Mouse (Mus musculus) neural tube, embryonic 14.5 days (tissue): ENCODE data around the gene Pkdcc. TPM values are rescaled to one million over a fixed set of nuclear protein-coding genes. Genes with fewer than 3 reads are reported as not detected.
A peak's percentile ranks its signal among the peaks of the same experiment; 100 is the strongest.

ENCODE experiments used
- ATAC-seq: fragments of 200-750 bp; cut with Nextera tagmentation; 2 replicates; pipeline ENCODE4 v1.8.0; 2017; ENCODE audit warnings: low read depth, mild to moderate bottlenecking, moderate TSS enrichment, moderate library complexity
- H3K27ac ChIP-seq: fragments of 300-500 bp; sonication (generic); 2 replicates; pipeline ENCODE4 v1.5.1; 2014; ENCODE audit warnings: low read depth, mild to moderate bottlenecking, control low read depth, low read length, moderate library complexity, mixed read lengths
- H3K27me3 ChIP-seq: fragments of 300-500 bp; sonication (generic); 2 replicates; pipeline ENCODE4 v1.6.1; 2014; ENCODE audit warnings: low read length; ENCODE audit not compliant: control insufficient read depth, insufficient read depth
- H3K36me3 ChIP-seq: fragments of 300-500 bp; sonication (generic); 2 replicates; pipeline ENCODE4 v1.6.1; 2014; ENCODE audit warnings: low read length, mixed read lengths; ENCODE audit not compliant: control insufficient read depth, insufficient read depth
- H3K4me1 ChIP-seq: fragments of 300-500 bp; sonication (generic); 2 replicates; pipeline ENCODE4 v1.6.1; 2014; ENCODE audit warnings: low read length; ENCODE audit not compliant: control insufficient read depth, insufficient read depth
- H3K4me2 ChIP-seq: fragments of 300-500 bp; sonication (generic); 2 replicates; pipeline ENCODE4 v1.6.1; 2014; ENCODE audit warnings: mild to moderate bottlenecking, low read depth, low read length, control low read depth
- H3K4me3 ChIP-seq: fragments of 300-500 bp; sonication (generic); 2 replicates; pipeline ENCODE4 v1.5.1; 2014; ENCODE audit warnings: low read depth, low read length, control low read depth, mixed read lengths
- H3K9ac ChIP-seq: fragments of 300-500 bp; sonication (generic); replicated peaks from 2 replicates; pipeline ENCODE4 v1.6.1; 2014; ENCODE audit warnings: low read depth, mild to moderate bottlenecking, control low read depth, low read length, mixed read lengths
- H3K9me3 ChIP-seq: fragments of 300-500 bp; sonication (generic); 2 replicates; pipeline ENCODE4 v1.6.1; 2016; ENCODE audit warnings: low read length; ENCODE audit not compliant: control insufficient read depth
- WGBS: fragments of 180-500 bp; shearing (Covaris S2); extraction: QIAGEN DNeasy Blood & Tissue Kit; methylation state at CpG from one replicate; pipeline ENCODE4 v1.1.7; 2014; 5-methylcytosine and 5-hydroxymethylcytosine counted together
- polyA plus RNA-seq: library from polyadenylated mRNA; unstranded; fragments of >200 nt; fragmentation: Nextera tagmentation; extraction: Ambion mirVana; gene quantifications from 2 replicates; pipeline ENCODE4 v1.2.1, GENCODE M21; 2014

Gene Pkdcc
- polyA plus RNA-seq = 3.9 and 4.8 TPM in 2 replicates

GRCm38 (mm10) chr17:83214674-83215528 lies at the start of gene Pkdcc:
Gene Pkdcc, plus strand, starts transcription at chr17:83215292.
- Histone ChIP-seq H3K36me3 (no peaks in the 10 kb centered on the region), H3K4me3 (peak within 1 kb of the TSS; percentile 72), H3K27ac (peak within 1 kb of the TSS; percentile 82), H3K27me3 (no peaks in the 10 kb centered on the region), H3K4me2 (peak within 1 kb of the TSS; percentile 97), H3K9me3 (no peaks in the 10 kb centered on the region), H3K4me1 (peaks cover 40% of the 10 kb centered on the region), H3K9ac (peak within 1 kb of the TSS; percentile 94)
- 1% methylated on average over 56 of the region's 105 CpGs for WGBS
- ATAC-seq = peak; percentile 84

DNA sequence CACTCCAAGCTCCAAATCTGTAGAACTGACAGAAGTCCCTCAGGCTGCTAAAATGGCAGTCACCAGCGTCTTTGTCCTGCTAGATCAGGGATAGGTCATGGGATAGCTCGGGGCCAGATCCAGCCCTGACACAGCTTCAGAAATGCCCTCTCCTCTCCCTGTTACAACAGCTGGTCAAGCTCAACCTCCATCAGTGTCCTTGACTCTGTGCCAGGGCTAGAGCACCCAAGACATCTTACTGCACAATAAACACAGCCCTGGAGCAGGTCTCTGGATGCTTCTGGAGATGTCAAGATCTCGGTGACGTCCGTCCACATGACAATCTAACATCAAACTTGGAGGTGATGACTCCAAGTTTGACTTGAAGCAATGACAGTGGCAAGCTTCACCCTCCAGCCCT lies 48.9 kb upstream of the Pkdcc start:
- no peak for ATAC-seq
- WGBS = 50% methylated on average over 5 of the region's 5 CpGs

GRCm38 (mm10) chr17:83176146-83176545 lies 38.9 kb upstream of the Pkdcc start:
- Histone ChIP-seq H3K9ac (no peak overlapping the region), H3K9me3 (no peaks in the 10 kb centered on the region; the same call in 1 of the 2 replicates), H3K27me3 (no peaks in the 10 kb centered on the region), H3K4me1 (no peaks in the 10 kb centered on the region), H3K27ac (no peak overlapping the region), H3K4me3 (no peak overlapping the region), H3K4me2 (no peak overlapping the region), H3K36me3 (no peaks in the 10 kb centered on the region)
- no peak for ATAC-seq
- WGBS = 86% methylated on average over 4 of the region's 4 CpGs

More for the DNA sequence above, 48.9 kb upstream of the Pkdcc start:
- Histone ChIP-seq H3K27me3 (no peaks in the 10 kb centered on the region), H3K27ac (no peak overlapping the region), H3K4me3 (no peak overlapping the region), H3K9ac (no peak overlapping the region), H3K36me3 (no peaks in the 10 kb centered on the region), H3K4me1 (peaks cover 8% of the 10 kb centered on the region; the same call in 1 of the 2 replicates), H3K9me3 (no peaks in the 10 kb centered on the region), H3K4me2 (no peak overlapping the region)

DNA sequence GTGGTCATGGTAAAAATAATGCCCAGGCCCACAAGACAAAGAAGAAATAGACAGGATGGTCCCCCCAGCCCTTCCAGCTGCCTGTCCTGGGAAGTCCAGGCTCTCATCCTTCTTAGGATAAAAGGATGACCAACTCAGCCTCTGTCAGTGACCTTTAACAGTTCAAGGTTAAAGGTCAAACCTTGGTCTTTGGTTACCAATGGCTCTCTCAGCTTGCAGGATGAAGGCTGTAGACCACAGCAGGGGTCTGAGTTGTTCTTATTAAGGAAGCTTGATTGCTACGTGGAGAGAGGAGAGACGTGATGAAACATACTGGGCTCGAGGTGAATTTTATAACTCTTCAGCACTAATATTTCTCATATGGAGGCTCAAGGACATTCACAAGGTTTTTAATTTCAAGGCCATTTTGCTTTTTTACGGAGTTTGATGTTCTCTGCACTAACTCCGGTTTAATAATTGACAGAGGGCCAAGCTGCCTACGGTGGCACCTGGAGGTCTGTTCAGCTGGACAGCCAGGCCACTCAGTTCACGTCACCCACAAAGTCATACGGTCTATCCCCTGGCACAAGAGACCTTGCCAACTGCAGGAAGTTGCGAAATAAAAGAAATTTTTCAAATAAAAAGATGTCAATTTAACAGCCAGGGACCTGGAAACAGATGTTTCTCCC lies 36.5 kb upstream of the Pkdcc start:
- Histone ChIP-seq H3K27ac (no peak overlapping the region), H3K4me2 (no peak overlapping the region), H3K36me3 (no peaks in the 10 kb centered on the region), H3K9me3 (no peaks in the 10 kb centered on the region), H3K27me3 (no peaks in the 10 kb centered on the region), H3K4me3 (no peak overlapping the region), H3K9ac (no peak overlapping the region), H3K4me1 (no peaks in the 10 kb centered on the region)
- ATAC-seq = no peak
- WGBS = 36% methylated on average over 9 of the region's 9 CpGs

GRCm38 (mm10) chr17:83179151-83179531 lies 36.0 kb upstream of the Pkdcc start:
- Histone ChIP-seq H3K4me3 (no peak overlapping the region), H3K9me3 (no peaks in the 10 kb centered on the region), H3K36me3 (no peaks in the 10 kb centered on the region), H3K4me1 (no peaks in the 10 kb centered on the region), H3K9ac (no peak overlapping the region), H3K27me3 (no peaks in the 10 kb centered on the region), H3K4me2 (no peak overlapping the region), H3K27ac (no peak overlapping the region)
- 18% methylated on average over 6 of the region's 6 CpGs for WGBS
- ATAC-seq = 0 out of 2 replicates have a peak, but pooled peaks have one; percentile 68

- Histone ChIP-seq H3K4me2 (no peak overlapping the region), H3K27me3 (no peaks in the 10 kb centered on the region), H3K9me3 (no peaks in the 10 kb centered on the region), H3K9ac (no peak overlapping the region), H3K4me3 (no peak overlapping the region), H3K4me1 (no peaks in the 10 kb centered on the region), H3K27ac (no peak overlapping the region), H3K36me3 (no peaks in the 10 kb centered on the region)
- WGBS = 52% methylated on average over 4 of the region's 4 CpGs
- no peak for ATAC-seq
Observed at GRCm38 (mm10) chr17:83179569-83179968, 35.5 kb upstream of the Pkdcc start.

GRCm38 (mm10) chr17:83181086-83181485 lies 34.0 kb upstream of the Pkdcc start:
- Histone ChIP-seq H3K4me3 (no peak overlapping the region), H3K4me1 (no peaks in the 10 kb centered on the region), H3K4me2 (no peak overlapping the region), H3K9me3 (no peaks in the 10 kb centered on the region), H3K27ac (no peak overlapping the region), H3K27me3 (no peaks in the 10 kb centered on the region), H3K36me3 (no peaks in the 10 kb centered on the region), H3K9ac (no peak overlapping the region)
- ATAC-seq = no peak
- 75% methylated on average over 7 of the region's 7 CpGs for WGBS

DNA sequence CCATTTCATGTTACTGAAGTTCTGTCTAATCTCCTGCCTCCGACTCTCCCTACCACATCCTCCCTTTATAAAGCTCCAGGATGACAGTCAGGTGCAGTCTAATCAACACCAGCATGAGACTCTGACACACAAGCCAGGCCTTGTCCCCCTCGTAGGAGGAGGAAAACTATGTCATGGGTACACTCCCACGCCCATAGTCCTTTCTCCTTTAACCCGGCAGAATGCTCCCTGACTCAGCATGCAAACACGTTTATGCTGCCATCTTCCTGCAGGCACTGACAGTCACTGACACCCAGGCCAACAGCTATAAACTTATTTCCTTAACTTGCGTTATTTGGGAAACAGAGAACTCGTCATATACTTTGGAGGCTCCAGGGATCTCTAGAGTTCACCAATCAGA lies 33.5 kb upstream of the Pkdcc start:
- no peak for ATAC-seq
- no peaks in the 10 kb centered on the region for H3K9me3 ChIP-seq
- WGBS = 74% methylated on average over 7 of the region's 7 CpGs

DNA sequence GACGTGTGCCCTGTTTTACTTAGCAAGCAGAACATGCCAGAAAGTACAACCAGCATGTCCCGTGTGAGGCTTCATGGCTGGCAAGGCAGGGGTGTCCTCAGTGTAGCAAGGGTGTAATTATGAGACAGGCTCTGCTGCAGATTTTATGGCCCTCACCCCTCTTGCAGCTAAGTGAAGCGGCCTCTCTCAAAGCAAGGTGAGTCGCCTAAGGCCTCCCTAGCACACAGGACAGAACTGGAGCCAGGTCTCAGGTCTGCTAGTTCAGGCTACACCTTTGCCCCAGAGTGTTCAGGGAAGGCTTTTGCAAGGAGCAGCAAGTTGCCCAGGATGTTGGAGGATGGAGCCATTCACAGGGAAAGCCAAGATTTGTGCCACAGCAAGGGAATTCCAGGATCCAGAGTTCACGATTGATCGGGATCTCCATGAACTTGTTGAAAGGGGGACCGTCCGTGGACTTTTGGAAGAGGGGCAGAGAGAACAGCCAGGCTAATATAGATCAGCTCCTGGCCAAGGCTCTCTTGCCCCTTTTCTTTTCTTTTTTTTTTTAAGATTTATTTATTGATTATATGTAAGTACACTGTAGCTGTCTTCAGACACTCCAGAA lies 32.9 kb upstream of the Pkdcc start:
- WGBS = 90% methylated on average over 8 of the region's 8 CpGs
- no peak for ATAC-seq
- H3K36me3 ChIP-seq = no peaks in the 10 kb centered on the region
- H3K27ac ChIP-seq = no peak overlapping the region
- H3K4me1 ChIP-seq = no peaks in the 10 kb centered on the region
- H3K4me2 ChIP-seq = no peak overlapping the region
- H3K9ac ChIP-seq = no peak overlapping the region
- H3K4me3 ChIP-seq = no peak overlapping the region
- H3K9me3 ChIP-seq = no peaks in the 10 kb centered on the region
- H3K27me3 ChIP-seq = no peaks in the 10 kb centered on the region

More for the DNA sequence above, 33.5 kb upstream of the Pkdcc start:
- no peak overlapping the region for H3K4me3 ChIP-seq
- H3K36me3 ChIP-seq = no peaks in the 10 kb centered on the region
- no peaks in the 10 kb centered on the region for H3K27me3 ChIP-seq
- H3K27ac ChIP-seq = no peak overlapping the region
- no peak overlapping the region for H3K9ac ChIP-seq
- H3K4me2 ChIP-seq = no peak overlapping the region
- no peaks in the 10 kb centered on the region for H3K4me1 ChIP-seq
